Mouse (Mus musculus): Measurements from ENCODE around the gene Sf3b1.
"Not testable (repeated sequence)": the region's sequence is repeated elsewhere in the genome, so short reads cannot be mapped to it uniquely, and the experiment has no call there.

Gene Sf3b1

GRCm38 (mm10) chr1:54956995-54957394, 70.3 kb downstream of the Sf3b1 start:
- not testable (repeated sequence) for DNase-seq (ENCODE audit: low read depth, low spot score)

GRCm38 (mm10) chr1:54954856-54955255, 72.4 kb downstream of the Sf3b1 start:
- DNase-seq (ENCODE audit: low read depth, low spot score) = no peak

GRCm38 (mm10) chr1:54944648-54945047, 82.6 kb downstream of the Sf3b1 start:
- no peak for DNase-seq (ENCODE audit: low read depth, low spot score)

- DNase-seq (ENCODE audit: low read depth, low spot score) = no peak
Observed at GRCm38 (mm10) chr1:54935466-54935865, 91.8 kb downstream of the Sf3b1 start.
